In the genomic region with DNA sequence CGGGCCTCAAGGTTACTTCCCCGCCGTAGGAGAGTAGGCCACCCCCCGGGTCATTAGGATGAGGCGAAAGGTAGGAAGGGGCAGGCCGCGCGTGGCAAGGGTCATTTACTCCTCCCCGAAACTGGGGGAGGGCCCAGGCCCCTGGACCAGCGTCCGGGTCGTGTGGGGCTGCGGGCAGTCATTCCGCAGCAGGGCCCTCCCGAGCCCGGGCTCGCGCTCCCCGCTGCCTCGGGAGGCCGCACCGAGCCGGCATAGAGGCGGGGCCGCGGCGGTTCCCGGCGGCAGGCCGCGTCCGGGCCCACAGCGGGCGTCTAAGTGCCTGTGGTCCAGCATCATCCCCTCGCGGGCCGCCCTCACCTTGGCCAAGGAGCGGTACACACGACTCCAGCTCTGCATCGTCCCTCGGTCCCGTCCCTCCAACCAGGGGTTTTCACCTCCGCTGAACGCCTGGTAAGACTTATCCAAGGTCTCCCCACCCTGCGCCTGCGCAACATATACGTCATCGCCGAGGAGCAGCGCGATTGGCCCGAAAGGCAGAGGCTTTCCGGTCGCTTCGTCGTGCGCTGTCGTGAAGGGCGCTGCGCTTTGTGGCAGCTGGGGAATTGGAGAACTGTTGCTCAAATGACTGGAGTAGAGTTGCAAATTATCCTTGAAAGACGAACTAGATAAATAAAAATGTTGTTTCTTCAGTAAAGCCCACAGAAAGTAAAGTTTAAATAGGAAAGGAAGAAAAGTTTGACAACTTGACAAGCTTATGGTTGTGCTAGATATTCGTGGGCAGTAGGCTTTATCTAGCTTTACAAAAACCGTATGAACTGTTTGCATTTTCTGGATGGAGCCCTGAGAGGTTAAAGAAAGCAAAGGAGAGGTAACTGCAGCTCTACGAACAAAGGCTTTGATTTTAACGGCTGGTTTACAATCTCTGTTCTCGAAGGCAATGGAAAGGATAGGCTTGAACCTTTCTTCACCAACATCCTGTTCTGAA, we compare ENCODE assay signal across 8 mouse cellular contexts. TPM values are rescaled to one million over a fixed set of nuclear protein-coding genes. Genes with fewer than 3 reads are reported as not detected.
DNase-seq lines count a peak whose midpoint lies in the region; ATAC-seq and TF ChIP-seq lines count a peak whose summit lies in the region.

Gene Dld (minus strand): TSS at position 510 of the 985 bp plus-strand sequence.

- H3K9ac ChIP-seq in forebrain, embryonic 16.5 days (replicated peaks; ENCODE audit: low read depth, low read length), result peak within 1 kb of the TSS; percentile 86
- peak within 1 kb of the TSS; percentile 89 for H3K9ac ChIP-seq in lung, embryonic 14.5 days

- intact Hi-C loops in heart, postnatal 36 days (cut with DNase I), result loop anchor here (10.0 kb wide), 1 partner anchor 304 kb away; the partner anchor contains the start of genes Cog5 and Dus4l

- H3K36me3 ChIP-seq in G1E (replicated peaks), result peaks cover 28% of the 10 kb centered on the region
- H3K36me3 ChIP-seq in forebrain, embryonic 16.5 days (ENCODE audit: control insufficient read depth, insufficient read depth), result peaks cover 7% of the 10 kb centered on the region; the same call in 1 of the 2 replicates
- peaks cover 25% of the 10 kb centered on the region for H3K36me3 ChIP-seq in lung, embryonic 14.5 days (ENCODE audit: insufficient read depth)
- peaks cover 9% of the 10 kb centered on the region; the same call in 1 of the 2 replicates for H3K36me3 ChIP-seq in thymus, adult 2 months (ENCODE audit: control insufficient read depth, insufficient read depth, low read length)

- no peaks in the 10 kb centered on the region for H3K27me3 ChIP-seq in G1E (ENCODE audit: insufficient read depth, low read length)
- no peaks in the 10 kb centered on the region for H3K27me3 ChIP-seq in forebrain, embryonic 16.5 days (replicated peaks; ENCODE audit: control insufficient read depth, insufficient read depth, low read length)
- H3K27me3 ChIP-seq in lung, embryonic 14.5 days (ENCODE audit: insufficient read depth, low read length), result no peaks in the 10 kb centered on the region
- no peaks in the 10 kb centered on the region for H3K27me3 ChIP-seq in thymus, adult 2 months (ENCODE audit: control insufficient read depth, insufficient read depth, low read length)

- 5% methylated on average over 66 of the region's 66 CpGs for WGBS in forebrain, embryonic 16.5 days
- WGBS in lung, embryonic 14.5 days, result 5% methylated on average over 66 of the region's 66 CpGs
- 5% methylated on average over 66 of the region's 66 CpGs for WGBS in olfactory bulb, adult 2 months
- 6% methylated on average over 63 of the region's 66 CpGs for WGBS in thymus, adult 2 months

- TF ChIP-seq POLR2A in olfactory bulb, adult 2 months (IDR thresholded peaks at IDR 0.05; ENCODE audit: insufficient read depth, low read depth, low read length), result peak; percentile 59
- peak; percentile 65 for TF ChIP-seq POLR2A in thymus, adult 2 months (IDR thresholded peaks at IDR 0.05; ENCODE audit: control insufficient read depth, extremely low read depth, insufficient read depth, low read length, poor library complexity)

- H3K27ac ChIP-seq in forebrain, embryonic 16.5 days (ENCODE audit: low read length), result peak within 1 kb of the TSS; percentile 45
- peak within 1 kb of the TSS; percentile 91 for H3K27ac ChIP-seq in layer of hippocampus, adult 2 months
- peak within 1 kb of the TSS; percentile 75 for H3K27ac ChIP-seq in lung, embryonic 14.5 days (ENCODE audit: low read depth)
- H3K27ac ChIP-seq in olfactory bulb, adult 2 months (ENCODE audit: insufficient read depth, low read depth, low read length), result peak within 1 kb of the TSS; percentile 74; the same call in 1 of the 2 replicates
- no peak within 1 kb of the TSS for H3K27ac ChIP-seq in thymus, adult 2 months (ENCODE audit: control insufficient read depth, insufficient read depth, low read length)

- TF ChIP-seq CTCF in G1E (IDR thresholded peaks at IDR 0.05; ENCODE audit: low read depth, low read length), result no peak
- TF ChIP-seq CTCF in layer of hippocampus, adult 2 months (conservative IDR thresholded peaks at IDR 0.05), result no peak
- no peak for TF ChIP-seq CTCF in lung, embryonic 14.5 days (IDR thresholded peaks at IDR 0.05; ENCODE audit: low read depth)
- no peak for TF ChIP-seq CTCF in olfactory bulb, adult 2 months (IDR thresholded peaks at IDR 0.05; ENCODE audit: insufficient read depth, low read depth, low read length)
- no peak for TF ChIP-seq CTCF in thymus, adult 2 months (IDR thresholded peaks at IDR 0.05; ENCODE audit: borderline replicate concordance, control insufficient read depth, extremely low read depth, insufficient read depth, low read length, poor library complexity)

- DNase-seq in G1E (ENCODE audit: low spot score), result peak; percentile 98
- peak; percentile 97 to 98 for DNase-seq in cerebellum, adult 18-20 months
- DNase-seq in heart, postnatal 36 days, result peak; percentile 94 to 96
- DNase-seq in layer of hippocampus, adult 2 months (ENCODE audit: low spot score in 2 of 2), result peak; percentile 96 to 97
- peak; percentile 98 for DNase-seq in lung, embryonic 14.5 days
- DNase-seq in thymus, adult 2 months, result peak; percentile 97

- H3K4me3 ChIP-seq in G1E (ENCODE audit: low read depth, low read length), result peak within 1 kb of the TSS; percentile 93
- H3K4me3 ChIP-seq in forebrain, embryonic 16.5 days (replicated peaks; ENCODE audit: low read length), result peak within 1 kb of the TSS; percentile 83
- peak within 1 kb of the TSS; percentile 96 for H3K4me3 ChIP-seq in layer of hippocampus, adult 2 months
- peak within 1 kb of the TSS; percentile 94 for H3K4me3 ChIP-seq in lung, embryonic 14.5 days (ENCODE audit: low read depth, low read length)
- peak within 1 kb of the TSS; percentile 74 for H3K4me3 ChIP-seq in olfactory bulb, adult 2 months (ENCODE audit: insufficient read depth, low read depth, low read length)
- H3K4me3 ChIP-seq in thymus, adult 2 months (ENCODE audit: control insufficient read depth, insufficient read depth, low read length), result peak within 1 kb of the TSS; percentile 61

- 0 out of 2 replicates have a peak, but pooled peaks cover 4% of the 10 kb centered on the region for H3K9me3 ChIP-seq in G1E (replicated peaks)
- H3K9me3 ChIP-seq in forebrain, embryonic 16.5 days (ENCODE audit: control insufficient read depth, low read length), result no peaks in the 10 kb centered on the region
- no peaks in the 10 kb centered on the region for H3K9me3 ChIP-seq in lung, embryonic 14.5 days (ENCODE audit: low read depth, low read length)

- peaks cover 26% of the 10 kb centered on the region for H3K4me1 ChIP-seq in G1E (ENCODE audit: insufficient read depth, low read depth, low read length)
- H3K4me1 ChIP-seq in forebrain, embryonic 16.5 days (replicated peaks; ENCODE audit: control insufficient read depth, insufficient read depth, low read length), result peaks cover 12% of the 10 kb centered on the region
- peaks cover 4% of the 10 kb centered on the region; the same call in 1 of the 2 replicates for H3K4me1 ChIP-seq in lung, embryonic 14.5 days (ENCODE audit: insufficient read depth)
- H3K4me1 ChIP-seq in olfactory bulb, adult 2 months (ENCODE audit: control insufficient read depth, insufficient read depth, low read length), result no peaks in the 10 kb centered on the region
- H3K4me1 ChIP-seq in thymus, adult 2 months (replicated peaks; ENCODE audit: control insufficient read depth, insufficient read depth, low read length), result no peaks in the 10 kb centered on the region

- peak; percentile 98 for ATAC-seq in G1E (ENCODE audit: extremely low read depth, insufficient number of reproducible peaks, low FRiP score, poor library complexity, severe bottlenecking)
- ATAC-seq in forebrain, embryonic 16.5 days, result peak; percentile 100
- ATAC-seq in lung, embryonic 14.5 days (ENCODE audit: insufficient read depth), result peak; percentile 99

- peak within 1 kb of the TSS; percentile 93 for H3K4me2 ChIP-seq in forebrain, embryonic 16.5 days (ENCODE audit: low read length)
- peak within 1 kb of the TSS; percentile 87 for H3K4me2 ChIP-seq in lung, embryonic 14.5 days

RNA-seq across cellular contexts. Expression of gene Dld, which starts in this region (rescaled TPM):
- total RNA-seq in G1E (2014; fragmentation: Nextera tagmentation), result 146 and 149 TPM in 2 replicates
- 159 and 214 TPM in 2 replicates for total RNA-seq in G1E (2017)
- polyA plus RNA-seq in G1E (2012), result 5.9 and 10.7 TPM in 2 replicates
- 121 and 136 TPM in 2 replicates for polyA plus RNA-seq in forebrain, embryonic 16.5 days (2015; fragmentation: Nextera tagmentation; extraction: Ambion mirVana)
- 100 to 1,000 TPM; 417 to 433 TPM for total RNA-seq in heart, postnatal 36 days (2021)
- 100 to 1,000 TPM; 106 to 108 TPM for total RNA-seq in layer of hippocampus, adult 2 months (2021)
- 124 and 128 TPM in 2 replicates for polyA plus RNA-seq in lung, embryonic 14.5 days (2014; fragmentation: Nextera tagmentation; extraction: Ambion mirVana)
- not detected in 2 replicates for polyA plus RNA-seq in olfactory bulb, adult 2 months (2012; ENCODE audit: insufficient read depth, insufficient read length, low replicate concordance, missing spikeins)
- polyA plus RNA-seq in thymus, adult 2 months (2012; rRNA removed), result 15.3 and 17.4 TPM in 2 replicates
